Mouse (Mus musculus) cerebellum, adult 2 months (tissue): Measurements from ENCODE around the gene Hoxa13.

Source experiments
- CTCF ChIP-seq: fragments of 200-500 bp; IDR thresholded peaks from 2 replicates; pipeline ENCODE4 v1.5.1; 2011; ENCODE audit warnings: low read depth, mild to moderate bottlenecking, control low read depth, low read length, moderate library complexity, borderline replicate concordance; ENCODE audit not compliant: insufficient read depth
- POLR2A ChIP-seq: fragments of 200-500 bp; IDR thresholded peaks from 2 replicates; pipeline ENCODE4 v1.6.1; 2011; ENCODE audit warnings: low read length, control low read depth, borderline replicate concordance; ENCODE audit not compliant: insufficient read depth

GRCm38 (mm10) chr6:52221993-52222685 lies 38.5 kb downstream of the Hoxa13 start:
- no peak for TF ChIP-seq POLR2A
- TF ChIP-seq CTCF = no peak
